Mouse (Mus musculus): ENCODE results near the gene Son. TPM values are rescaled to one million over a fixed set of nuclear protein-coding genes. Genes with fewer than 3 reads are reported as not detected.

The Son gene
- polyA plus RNA-seq, 1 experiment from 2014 or later: 65.0 TPM

DNA sequence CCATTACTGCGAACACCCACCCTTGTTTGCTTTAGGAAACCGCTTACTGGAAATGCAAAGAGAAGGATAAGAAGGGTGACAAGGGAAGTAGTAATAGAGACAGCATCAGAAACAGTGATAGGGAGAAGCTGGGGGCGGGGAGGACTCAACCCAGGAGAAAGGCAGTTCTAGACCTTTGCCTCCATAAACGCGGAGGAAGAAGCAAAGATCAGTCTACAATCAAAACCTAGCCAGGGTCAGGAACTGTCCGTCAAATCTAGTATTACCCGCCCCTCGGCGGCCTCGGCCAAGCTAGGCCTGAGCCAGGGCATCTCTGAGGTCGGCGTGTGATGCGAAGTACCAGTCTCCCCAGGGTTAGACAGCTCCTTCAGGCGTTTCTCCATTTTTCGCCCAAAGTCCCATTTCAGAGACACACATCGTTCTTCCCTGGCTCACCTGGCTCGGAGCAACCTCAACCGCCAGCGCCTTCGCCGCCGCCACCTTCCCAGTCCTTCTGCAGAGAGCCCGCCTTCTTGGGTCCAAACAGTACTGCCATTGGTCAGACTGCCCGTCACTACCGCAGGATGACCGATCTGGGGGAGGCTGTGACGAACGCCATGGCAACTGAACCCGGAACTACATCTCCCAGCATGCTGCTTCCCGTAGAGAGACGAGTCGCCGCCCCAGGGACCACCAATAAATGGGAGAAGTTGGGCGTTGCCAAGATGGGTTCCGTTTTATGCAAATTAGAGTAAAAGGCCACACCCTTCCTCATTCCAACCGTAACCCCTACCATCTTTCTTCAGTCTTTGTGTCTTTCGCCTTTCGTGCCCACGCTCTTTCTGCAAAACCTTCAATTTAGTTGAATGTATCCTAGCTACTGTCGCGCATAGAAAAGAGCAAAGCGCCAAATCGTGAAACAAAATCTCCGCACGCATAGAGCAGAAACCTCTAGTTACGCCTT is 81.1 kb downstream of the Son start, which contains the start of gene Cryzl1:
Gene Cryzl1, minus strand, starts transcription at position 853 of the 943 bp plus-strand sequence.
- H3K4me3 ChIP-seq: peak within 1 kb of the TSS; percentile 78
- peak within 1 kb of the TSS; percentile 88 for H3K27ac ChIP-seq
- H3K9ac ChIP-seq: peak within 1 kb of the TSS; percentile 79
- H3K4me2 ChIP-seq: peak within 1 kb of the TSS; percentile 99
- peaks cover 39% of the 10 kb centered on the region for H3K27me3 ChIP-seq (replicated peaks)
- H3K36me3 ChIP-seq: peaks cover 9% of the 10 kb centered on the region
- peaks cover 52% of the 10 kb centered on the region for H3K4me1 ChIP-seq
- ATAC-seq: peak; percentile 94
- 1% methylated on average over 46 of the region's 46 CpGs for WGBS (ENCODE audit: insufficient replicate concordance)
- no peaks in the 10 kb centered on the region for H3K9me3 ChIP-seq (replicated peaks)

Other genes with a start within 250 kb of the Son start
- gene Il10rb, start 241.3 kb upstream of the Son start, polyA plus RNA-seq (2016; fragmentation: Nextera tagmentation; extraction: Ambion mirVana): 26.0 and 27.0 TPM in 2 replicates
- gene Ifnar1, start 162.3 kb upstream of the Son start, polyA plus RNA-seq (2016; fragmentation: Nextera tagmentation; extraction: Ambion mirVana): 24.5 and 27.8 TPM in 2 replicates
- gene Ifngr2, start 100.4 kb upstream of the Son start, polyA plus RNA-seq (2016; fragmentation: Nextera tagmentation; extraction: Ambion mirVana): 17.1 and 17.9 TPM in 2 replicates
- 6.7 and 6.8 TPM in 2 replicates for gene Tmem50b, start 49.7 kb upstream of the Son start, polyA plus RNA-seq (2016; fragmentation: Nextera tagmentation; extraction: Ambion mirVana)
- 1.8 and 2.8 TPM in 2 replicates for gene Dnajc28, start 28.5 kb upstream of the Son start, polyA plus RNA-seq (2016; fragmentation: Nextera tagmentation; extraction: Ambion mirVana)
- gene Gart, start 554 bp upstream of the Son start, polyA plus RNA-seq (2016; fragmentation: Nextera tagmentation; extraction: Ambion mirVana): 158 and 160 TPM in 2 replicates
- gene Donson, start 41.3 kb downstream of the Son start, polyA plus RNA-seq (2016; fragmentation: Nextera tagmentation; extraction: Ambion mirVana): 48.4 and 54.9 TPM in 2 replicates
- 40.3 and 40.9 TPM in 2 replicates for gene Cryzl1, start 81.5 kb downstream of the Son start, polyA plus RNA-seq (2016; fragmentation: Nextera tagmentation; extraction: Ambion mirVana)
- 47.5 and 52.3 TPM in 2 replicates for gene Itsn1, start 81.8 kb downstream of the Son start, polyA plus RNA-seq (2016; fragmentation: Nextera tagmentation; extraction: Ambion mirVana)

Data from liver, embryonic 12.5 days (tissue).